Mouse (Mus musculus) cortical plate, adult 2 months (tissue): Measurements from ENCODE around the gene Noxa1. TPM values are rescaled to one million over a fixed set of nuclear protein-coding genes. Genes with fewer than 3 reads are reported as not detected.

Experiments used
- H3K27ac ChIP-seq: fragments of 200-500 bp; 2 replicates; pipeline ENCODE4 v1.5.1; 2012; ENCODE audit warnings: low read length, control low read depth, inconsistent platforms; ENCODE audit not compliant: insufficient read depth
- H3K4me1 ChIP-seq: fragments of 200-500 bp; 2 replicates; pipeline ENCODE4 v1.6.1; 2011; ENCODE audit warnings: low read length; ENCODE audit not compliant: control insufficient read depth, insufficient read depth
- H3K4me3 ChIP-seq: fragments of 200-500 bp; 2 replicates; pipeline ENCODE4 v1.5.1; 2011; ENCODE audit warnings: mild to moderate bottlenecking, low read length, control low read depth; ENCODE audit not compliant: insufficient read depth
- CTCF ChIP-seq: fragments of 200-500 bp; IDR thresholded peaks from 2 replicates; pipeline ENCODE4 v1.5.1; 2011; ENCODE audit warnings: mild to moderate bottlenecking, control low read depth, low read length; ENCODE audit not compliant: insufficient read depth; ENCODE audit errors: extremely low read depth
- POLR2A ChIP-seq: fragments of 200-500 bp; IDR thresholded peaks from 2 replicates; pipeline ENCODE4 v1.6.1; 2011; ENCODE audit warnings: mild to moderate bottlenecking, low read length, control low read depth; ENCODE audit not compliant: insufficient read depth; ENCODE audit errors: extremely low read depth
- polyA plus RNA-seq: library from polyadenylated mRNA; depleted of rRNA; stranded (reverse); fragments of >200 nt; gene quantifications from 2 replicates; pipeline ENCODE4 v1.2.3, GENCODE M21; 2012

Noxa1 gene
- polyA plus RNA-seq, 1 experiment: not detected

DNA sequence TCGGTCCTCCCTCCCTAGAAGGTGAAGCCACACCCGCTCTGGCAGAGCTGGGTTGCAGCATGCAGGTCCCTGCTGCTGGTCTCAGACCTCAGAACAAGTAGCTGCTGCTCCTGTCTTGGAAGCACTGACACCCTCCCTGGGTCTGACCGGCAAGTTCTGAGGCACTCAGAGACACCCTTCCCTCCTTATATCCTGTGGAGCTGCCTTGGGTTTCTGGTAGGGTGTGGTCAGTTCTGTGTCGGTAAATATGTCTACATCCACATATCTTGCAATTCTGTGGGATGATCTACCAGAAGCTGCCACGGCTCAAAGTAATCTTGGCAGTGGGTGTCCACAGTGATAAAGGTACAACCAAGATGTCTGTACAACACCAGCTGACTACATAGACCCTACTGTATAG is 28.6 kb upstream of the Noxa1 start:
- Histone ChIP-seq H3K4me1 (peaks cover 3% of the 10 kb centered on the region; the same call in 1 of the 2 replicates), H3K27ac (no peak overlapping the region), H3K4me3 (no peak overlapping the region)
- TF ChIP-seq POLR2A (no peak), CTCF (no peak)

- Histone ChIP-seq H3K4me3 (no peak overlapping the region), H3K4me1 (no peaks in the 10 kb centered on the region), H3K27ac (no peak overlapping the region)
- TF ChIP-seq POLR2A: no peak
- no peak for TF ChIP-seq CTCF
Observed at GRCm38 (mm10) chr2:25122666-25123065, 27.7 kb upstream of the Noxa1 start.

DNA sequence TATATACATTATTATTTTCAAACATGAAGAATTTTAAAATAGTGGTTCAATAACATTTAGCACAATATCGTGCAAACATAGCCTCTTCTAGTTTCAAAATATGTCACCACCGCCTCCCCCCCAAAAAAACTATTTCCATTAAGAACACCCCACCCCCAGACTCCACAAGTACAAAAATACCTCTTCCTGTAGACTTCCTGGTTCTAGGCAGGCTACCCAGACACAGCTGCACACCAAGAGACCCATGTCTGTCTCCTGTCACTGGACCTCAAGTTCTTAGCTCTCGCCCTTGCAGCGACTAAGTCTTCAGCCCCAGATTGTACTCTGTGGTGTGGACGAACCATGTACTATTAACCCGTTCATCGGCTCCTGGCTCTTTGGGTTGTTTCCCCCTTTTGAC is 26.0 kb upstream of the Noxa1 start:
- Histone ChIP-seq H3K4me3 (no peak overlapping the region), H3K27ac (no peak overlapping the region), H3K4me1 (no peaks in the 10 kb centered on the region)
- TF ChIP-seq POLR2A (no peak), CTCF (no peak)

DNA sequence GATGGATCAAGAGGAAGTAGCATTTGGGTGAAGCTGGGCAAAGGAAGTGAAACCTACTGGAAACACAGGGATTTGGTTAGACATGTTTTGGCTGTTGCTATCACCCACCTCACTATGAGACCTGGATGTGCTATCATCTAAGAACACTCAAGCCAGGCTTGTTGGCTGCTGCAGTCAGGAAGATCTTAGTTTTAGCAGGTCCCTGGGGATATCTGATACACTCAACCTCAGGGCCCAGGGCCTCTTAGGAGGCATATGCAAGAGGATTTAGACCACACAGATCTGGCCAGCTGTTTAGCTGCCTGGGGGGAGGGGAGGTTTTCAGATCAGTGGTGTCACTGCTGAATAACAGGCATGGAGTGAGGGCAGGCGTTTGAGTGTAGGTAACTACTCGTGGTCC is 20.5 kb upstream of the Noxa1 start:
- Histone ChIP-seq H3K4me3 (no peak overlapping the region), H3K4me1 (no peaks in the 10 kb centered on the region), H3K27ac (no peak overlapping the region)
- TF ChIP-seq POLR2A (no peak), CTCF (no peak)

DNA sequence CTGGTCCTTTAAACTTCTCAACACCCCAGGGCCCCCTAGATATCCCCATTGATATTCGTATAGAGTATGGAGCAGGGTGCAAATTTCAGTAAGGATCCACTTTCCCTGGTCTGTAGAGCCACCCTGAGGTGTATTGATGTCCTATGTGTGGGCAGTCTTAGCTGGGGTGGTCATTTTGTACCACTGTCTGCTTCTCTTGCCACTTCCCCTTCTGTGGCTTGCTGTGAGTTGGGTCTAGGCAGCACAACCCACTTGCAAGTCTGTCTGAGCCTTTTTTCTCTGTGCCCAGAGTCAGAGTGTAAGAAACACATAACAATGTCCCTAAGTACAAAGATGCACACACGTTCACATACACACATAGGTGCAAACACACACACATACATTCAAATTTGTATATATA is 19.4 kb upstream of the Noxa1 start:
- no peaks in the 10 kb centered on the region for H3K4me1 ChIP-seq
- no peak overlapping the region for H3K4me3 ChIP-seq
- no peak overlapping the region for H3K27ac ChIP-seq
- no peak for TF ChIP-seq POLR2A
- TF ChIP-seq CTCF: no peak

GRCm38 (mm10) chr2:25111184-25111791 is 16.3 kb upstream of the Noxa1 start:
- no peak overlapping the region for H3K27ac ChIP-seq

DNA sequence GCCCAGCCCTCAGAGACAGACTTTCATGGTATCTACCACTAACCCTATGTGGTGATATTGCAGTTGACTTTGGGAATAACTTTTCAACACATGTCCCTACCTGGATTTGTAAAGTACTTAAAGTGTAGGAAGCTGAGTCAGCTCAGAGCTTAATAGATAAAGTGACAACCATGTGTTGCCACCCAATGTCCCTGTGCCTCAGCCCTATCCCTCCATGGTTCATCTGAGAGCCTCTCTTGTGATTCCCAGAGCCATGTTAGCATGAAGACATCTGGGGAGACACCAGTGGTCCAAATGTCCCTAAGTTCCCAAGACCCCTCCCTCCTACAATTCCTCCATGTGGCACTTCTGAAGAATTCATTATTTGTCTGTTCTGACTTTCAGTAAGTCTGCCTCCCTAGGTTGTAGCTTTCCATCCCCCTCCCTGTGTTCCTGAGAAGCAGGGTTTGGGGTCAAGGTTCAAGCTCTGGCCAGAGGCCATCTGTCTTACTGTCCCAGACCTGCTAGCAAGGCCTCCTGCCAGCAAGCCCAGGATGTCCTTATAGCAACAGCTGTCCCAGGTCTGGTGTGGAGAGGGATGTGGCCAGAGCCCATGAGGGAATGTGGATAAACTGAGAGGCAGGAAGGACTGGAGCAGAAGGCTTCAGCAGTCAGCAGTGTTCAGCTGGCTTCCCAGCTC is 15.7 kb upstream of the Noxa1 start:
- Histone ChIP-seq H3K4me3 (no peak overlapping the region), H3K4me1 (no peaks in the 10 kb centered on the region), H3K27ac (no peak overlapping the region)
- TF ChIP-seq POLR2A (no peak), CTCF (no peak)

More at GRCm38 (mm10) chr2:25111184-25111791, 16.3 kb upstream of the Noxa1 start:
- no peak overlapping the region for H3K4me3 ChIP-seq
- no peak for TF ChIP-seq CTCF
- TF ChIP-seq POLR2A: no peak
- no peaks in the 10 kb centered on the region for H3K4me1 ChIP-seq

GRCm38 (mm10) chr2:25109487-25109886 is 14.5 kb upstream of the Noxa1 start:
- H3K27ac ChIP-seq: no peak overlapping the region
- no peaks in the 10 kb centered on the region for H3K4me1 ChIP-seq
- TF ChIP-seq CTCF (no peak), POLR2A (no peak)

GRCm38 (mm10) chr2:25106045-25106444 is 11.1 kb upstream of the Noxa1 start:
- Histone ChIP-seq H3K4me3 (no peak overlapping the region), H3K27ac (no peak overlapping the region), H3K4me1 (no peaks in the 10 kb centered on the region)
- TF ChIP-seq CTCF: no peak
- no peak for TF ChIP-seq POLR2A

More at GRCm38 (mm10) chr2:25109487-25109886, 14.5 kb upstream of the Noxa1 start:
- no peak overlapping the region for H3K4me3 ChIP-seq

DNA sequence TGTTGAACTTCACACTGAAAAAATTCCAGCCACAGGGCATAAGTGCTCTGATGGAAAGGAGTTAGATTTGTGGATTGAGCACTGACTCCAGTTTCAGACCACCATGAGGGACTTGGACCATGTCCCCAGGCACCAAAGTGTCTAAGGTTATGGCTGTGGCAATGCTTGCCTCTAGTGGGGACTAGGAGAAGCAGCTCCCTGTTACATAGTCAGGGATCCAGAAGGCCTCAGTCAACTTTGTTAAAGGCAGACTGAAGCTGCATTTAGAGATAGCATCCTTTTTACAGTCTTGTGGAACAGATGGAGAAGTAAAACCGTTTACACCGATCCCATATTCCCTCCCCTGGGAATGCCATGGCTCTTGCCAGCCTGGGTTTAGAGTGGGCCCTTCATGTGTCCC is 9.2 kb upstream of the Noxa1 start:
- Histone ChIP-seq H3K27ac (no peak overlapping the region), H3K4me3 (no peak overlapping the region), H3K4me1 (0 out of 2 replicates have a peak, but pooled peaks cover 2% of the 10 kb centered on the region)
- TF ChIP-seq POLR2A: no peak
- no peak for TF ChIP-seq CTCF

DNA sequence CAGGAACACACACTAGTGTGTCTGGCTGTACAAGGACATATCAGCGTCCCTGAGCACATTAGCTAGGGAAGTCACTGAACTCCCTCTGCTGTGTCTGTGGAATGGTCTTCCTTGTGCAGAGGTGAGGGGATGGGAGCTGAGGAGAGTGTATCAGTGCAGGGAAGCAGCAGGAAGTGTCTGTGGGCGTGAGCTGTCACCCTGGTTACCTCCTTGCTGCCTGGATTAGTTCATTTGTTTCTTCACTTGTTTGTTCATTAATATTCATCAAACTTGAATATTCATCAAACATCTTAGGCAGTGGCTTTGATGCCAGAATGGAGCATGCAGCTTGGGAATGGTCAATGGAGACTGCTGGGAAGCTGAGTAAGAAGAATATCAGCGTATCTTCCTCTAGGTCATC is 4.8 kb upstream of the Noxa1 start:
- Histone ChIP-seq H3K27ac (no peak overlapping the region), H3K4me3 (no peak overlapping the region), H3K4me1 (peaks cover 3% of the 10 kb centered on the region; the same call in 1 of the 2 replicates)
- TF ChIP-seq CTCF (no peak), POLR2A (no peak)
